Mouse (Mus musculus) embryonic facial prominence, embryonic 13.5 days (tissue): ENCODE measurements around the gene Arid1a. TPM values are rescaled to one million over a fixed set of nuclear protein-coding genes. Genes with fewer than 3 reads are reported as not detected.
A peak's percentile ranks its signal among the peaks of the same experiment; 100 is the strongest.

Source experiments
- ATAC-seq: fragments of 200-750 bp; cut with Nextera tagmentation; 2 replicates; pipeline ENCODE4 v1.8.0; 2017; ENCODE audit warnings: low read depth; ENCODE audit not compliant: insufficient number of reproducible peaks, insufficient read depth, low FRiP score, low TSS enrichment
- H3K27ac ChIP-seq: fragments of 300-500 bp; sonication (generic); 2 replicates; pipeline ENCODE4 v1.5.1; 2015; ENCODE audit warnings: moderate library complexity, mild to moderate bottlenecking, inconsistent platforms
- H3K27me3 ChIP-seq: fragments of 300-500 bp; sonication (generic); 2 replicates; pipeline ENCODE4 v1.6.1; 2015; ENCODE audit warnings: mild to moderate bottlenecking, inconsistent platforms
- H3K36me3 ChIP-seq: fragments of 300-500 bp; sonication (generic); 2 replicates; pipeline ENCODE4 v1.6.1; 2015; ENCODE audit warnings: mild to moderate bottlenecking, inconsistent platforms
- H3K4me1 ChIP-seq: fragments of 300-500 bp; sonication (generic); 2 replicates; pipeline ENCODE4 v1.6.1; 2015; ENCODE audit warnings: inconsistent platforms
- H3K4me2 ChIP-seq: fragments of 300-500 bp; sonication (generic); 2 replicates; pipeline ENCODE4 v1.6.1; 2015; ENCODE audit warnings: moderate library complexity, mild to moderate bottlenecking, inconsistent platforms
- H3K4me3 ChIP-seq: fragments of 300-500 bp; sonication (generic); 2 replicates; pipeline ENCODE4 v1.5.1; 2015; ENCODE audit warnings: mild to moderate bottlenecking, inconsistent platforms
- H3K9ac ChIP-seq: fragments of 300-500 bp; sonication (generic); 2 replicates; pipeline ENCODE4 v1.6.1; 2015; ENCODE audit warnings: mild to moderate bottlenecking, inconsistent platforms
- H3K9me3 ChIP-seq: fragments of 300-500 bp; sonication (generic); 2 replicates; pipeline ENCODE4 v1.6.1; 2016; ENCODE audit warnings: inconsistent platforms
- WGBS: fragments of 180-500 bp; shearing (Covaris S2); methylation state at CpG from one replicate; pipeline ENCODE4 v1.1.7; 2015; ENCODE audit warnings: mixed read lengths; 5-methylcytosine and 5-hydroxymethylcytosine counted together
- microRNA-seq: library from miRNA; unstranded; fragments of <30 nt; microRNA quantifications from one replicate; pipeline ENCODE4, GENCODE M21; 2016
- polyA plus RNA-seq: library from polyadenylated mRNA; unstranded; fragments of >200 nt; fragmentation: Nextera tagmentation; extraction: Ambion mirVana; gene quantifications from 2 replicates; pipeline ENCODE4 v1.2.1, GENCODE M21; 2015

Arid1a gene
- polyA plus RNA-seq, 1 experiment from 2014 or later = 36.0 TPM

DNA sequence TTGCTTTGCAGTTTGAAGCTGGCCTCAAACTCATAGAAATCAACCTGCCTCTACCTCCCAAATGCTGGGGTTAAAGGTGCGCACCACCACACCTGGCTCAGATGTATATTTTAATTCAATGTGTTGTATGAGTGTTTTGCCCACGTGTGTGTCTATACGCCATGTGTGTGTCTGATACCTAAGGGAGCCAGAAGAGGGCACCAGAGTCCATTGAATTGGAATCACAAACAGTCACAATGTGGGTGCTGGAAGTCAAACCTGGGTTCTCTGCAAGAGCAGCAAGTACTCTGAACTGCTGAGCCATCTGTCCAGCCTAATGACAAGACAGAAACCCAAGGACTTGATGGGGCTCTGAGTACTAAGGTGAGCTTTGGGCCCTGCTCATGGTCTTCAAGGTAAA, 111.4 kb downstream of the Arid1a start:
- H3K9ac ChIP-seq = no peak overlapping the region
- peaks cover 17% of the 10 kb centered on the region for H3K9me3 ChIP-seq
- no peak overlapping the region for H3K4me2 ChIP-seq
- H3K27me3 ChIP-seq = no peaks in the 10 kb centered on the region
- no peak overlapping the region for H3K27ac ChIP-seq
- H3K4me3 ChIP-seq = no peak overlapping the region
- WGBS = 84% methylated on average over 3 of the region's 3 CpGs
- no peaks in the 10 kb centered on the region for H3K4me1 ChIP-seq
- ATAC-seq = no peak
- H3K36me3 ChIP-seq = no peaks in the 10 kb centered on the region

DNA sequence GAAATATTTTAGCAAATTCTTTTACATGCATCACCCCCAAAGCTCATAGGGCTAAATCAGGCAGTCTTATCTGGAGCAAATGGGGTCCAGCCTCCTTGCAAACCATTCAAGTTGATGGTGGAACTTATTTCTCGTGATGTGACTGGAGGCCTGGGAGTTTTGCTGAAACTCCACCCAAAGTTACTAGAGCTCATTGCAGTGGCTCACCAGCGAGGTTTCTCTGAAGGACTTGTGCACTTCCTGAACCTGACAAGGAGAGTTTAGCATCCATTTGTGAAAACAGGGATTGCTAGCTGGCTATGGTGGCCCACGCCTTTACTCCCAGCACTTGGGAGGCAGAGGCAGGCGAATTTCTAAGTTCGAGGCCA, 122.5 kb downstream of the Arid1a start:
- no peak for ATAC-seq
- no peak overlapping the region for H3K27ac ChIP-seq
- WGBS = 77% methylated on average over 5 of the region's 5 CpGs

DNA sequence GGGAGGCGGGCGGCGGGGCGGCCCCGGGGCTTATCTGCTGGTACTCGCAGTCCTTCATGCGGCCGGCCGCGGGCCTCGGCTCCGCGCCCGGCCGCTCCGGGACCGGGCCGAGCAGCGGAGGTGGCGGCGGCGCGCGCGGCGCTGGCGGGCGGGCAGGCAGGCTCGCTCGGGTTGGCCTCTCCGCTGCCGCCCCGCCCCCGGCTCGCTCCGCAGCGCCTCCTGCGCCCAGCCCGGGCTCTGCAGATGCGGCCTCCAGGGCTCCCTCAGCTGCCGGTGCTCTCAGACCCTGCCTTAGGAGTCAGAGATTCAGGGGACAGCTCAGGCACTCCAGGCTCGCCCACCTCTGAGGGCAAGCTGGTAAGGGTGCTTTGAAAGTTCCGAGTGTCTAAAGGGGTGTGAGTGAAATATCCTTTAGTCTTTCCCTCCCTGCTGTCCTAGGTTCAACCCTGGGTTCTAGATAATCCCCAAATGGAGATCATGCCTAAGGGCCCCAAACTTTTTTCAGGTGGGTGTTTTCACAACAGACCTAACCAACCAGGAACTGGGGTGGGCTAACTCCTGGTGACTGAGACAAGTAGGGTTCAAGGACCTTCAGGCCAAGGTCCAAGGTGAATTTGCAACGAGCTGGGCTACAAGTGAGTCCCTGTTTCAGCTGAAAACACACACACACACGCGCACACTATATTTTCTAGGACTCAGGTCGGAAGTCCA, 123.1 kb downstream of the Arid1a start:
- peak overlapping the region; percentile 89 for H3K4me2 ChIP-seq
- peak overlapping the region; percentile 91 for H3K9ac ChIP-seq
- H3K4me1 ChIP-seq = peaks cover 30% of the 10 kb centered on the region
- WGBS = 13% methylated on average over 25 of the region's 47 CpGs
- H3K36me3 ChIP-seq = no peaks in the 10 kb centered on the region
- no peaks in the 10 kb centered on the region for H3K27me3 ChIP-seq
- ATAC-seq = peak; percentile 57; the same call in 1 of the 2 replicates
- peak overlapping the region; percentile 69 for H3K27ac ChIP-seq
- H3K4me3 ChIP-seq = peak overlapping the region; percentile 82
- H3K9me3 ChIP-seq = no peaks in the 10 kb centered on the region

More for the DNA sequence above, 122.5 kb downstream of the Arid1a start:
- Histone ChIP-seq H3K4me3 (no peak overlapping the region), H3K9ac (no peak overlapping the region; the same call in 1 of the 2 replicates), H3K9me3 (no peaks in the 10 kb centered on the region), H3K4me2 (no peak overlapping the region), H3K27me3 (no peaks in the 10 kb centered on the region), H3K4me1 (peaks cover 30% of the 10 kb centered on the region), H3K36me3 (no peaks in the 10 kb centered on the region)

DNA sequence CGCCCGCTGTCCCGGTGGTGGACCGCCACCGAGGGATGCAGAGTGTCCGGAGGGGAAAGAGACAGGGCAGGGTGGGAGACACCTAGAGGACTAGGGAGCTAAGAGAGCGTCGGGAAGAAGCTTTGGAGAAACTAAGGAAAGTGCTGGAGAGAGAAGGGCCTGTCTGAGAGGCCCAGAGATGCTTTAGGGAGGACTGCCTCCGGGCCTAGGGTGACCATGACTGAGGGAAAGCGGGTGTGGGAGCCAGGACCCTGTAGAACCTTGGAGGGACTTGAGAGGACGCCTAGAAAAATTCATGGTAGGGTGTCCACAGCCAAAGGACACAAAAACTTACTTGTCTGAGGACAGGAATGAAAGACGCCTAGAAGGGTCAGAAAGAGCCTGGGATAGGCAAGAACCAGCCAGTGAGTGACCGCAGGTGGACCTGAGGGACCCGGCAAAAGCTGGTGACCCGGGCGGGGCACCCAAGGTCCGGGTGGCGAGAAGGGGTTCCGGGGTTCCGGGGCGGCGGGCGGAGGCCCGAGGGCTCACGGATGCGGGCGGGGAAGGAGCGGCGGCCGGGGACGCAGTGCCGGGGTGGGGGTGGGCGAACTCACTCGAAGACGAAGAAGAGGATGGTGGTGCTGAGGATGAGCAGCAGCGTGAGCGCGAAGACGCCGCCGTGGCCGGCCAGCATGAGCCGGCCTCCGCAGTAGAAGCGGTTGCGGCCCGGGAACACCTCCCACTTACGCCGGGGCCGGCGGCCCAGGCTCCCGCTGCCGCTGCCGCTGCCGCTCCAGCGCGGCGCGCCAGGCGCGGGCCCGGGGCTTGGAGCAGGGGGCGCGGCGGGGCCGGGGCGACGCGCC, 123.9 kb downstream of the Arid1a start:
- no peak for ATAC-seq
- no peaks in the 10 kb centered on the region for H3K27me3 ChIP-seq
- H3K4me2 ChIP-seq = peak overlapping the region; percentile 89
- WGBS = 1% methylated on average over 53 of the region's 69 CpGs
- no peaks in the 10 kb centered on the region for H3K9me3 ChIP-seq
- peak overlapping the region; percentile 69 for H3K27ac ChIP-seq
- peak overlapping the region; percentile 91 for H3K9ac ChIP-seq
- H3K4me1 ChIP-seq = peaks cover 30% of the 10 kb centered on the region
- H3K36me3 ChIP-seq = no peaks in the 10 kb centered on the region
- H3K4me3 ChIP-seq = peak overlapping the region; percentile 82

DNA sequence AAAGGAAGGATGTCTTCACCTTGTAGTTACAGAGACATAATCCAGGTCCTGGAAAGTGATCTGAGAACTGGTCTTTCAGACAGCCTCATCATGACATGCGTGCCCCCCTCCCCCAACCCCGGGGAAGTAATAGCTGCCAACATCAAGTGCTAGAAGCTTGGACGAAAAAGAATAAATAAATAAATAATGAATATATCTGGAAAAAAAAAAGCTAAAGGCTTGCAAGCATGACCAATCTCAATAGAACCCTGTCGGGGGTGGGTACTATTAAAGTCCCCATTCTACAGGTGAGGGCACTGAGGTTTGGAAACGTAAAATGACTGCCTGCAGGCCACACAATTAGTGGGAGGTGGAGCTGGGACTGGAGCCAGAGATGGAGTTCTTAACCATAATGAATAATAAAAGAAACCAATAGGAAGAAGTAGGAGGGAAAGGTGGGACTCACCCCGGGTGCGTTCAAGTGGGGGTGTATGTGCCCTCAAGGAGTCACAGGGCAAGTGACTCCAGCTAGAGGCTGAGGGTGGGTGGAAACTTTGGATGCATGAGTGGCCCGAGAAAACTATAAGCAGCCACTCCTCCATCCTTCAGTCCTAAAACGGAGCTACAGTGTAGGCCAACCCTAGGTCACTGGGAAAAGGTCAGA, 124.7 kb downstream of the Arid1a start:
- no peaks in the 10 kb centered on the region for H3K9me3 ChIP-seq
- peak overlapping the region; percentile 91 for H3K9ac ChIP-seq
- no peak for ATAC-seq
- 38% methylated on average over 9 of the region's 9 CpGs for WGBS
- no peak overlapping the region for H3K27ac ChIP-seq
- H3K4me2 ChIP-seq = peak overlapping the region; percentile 89
- peak overlapping the region; percentile 82 for H3K4me3 ChIP-seq
- peaks cover 3% of the 10 kb centered on the region for H3K36me3 ChIP-seq
- peaks cover 30% of the 10 kb centered on the region for H3K4me1 ChIP-seq
- H3K27me3 ChIP-seq = no peaks in the 10 kb centered on the region

DNA sequence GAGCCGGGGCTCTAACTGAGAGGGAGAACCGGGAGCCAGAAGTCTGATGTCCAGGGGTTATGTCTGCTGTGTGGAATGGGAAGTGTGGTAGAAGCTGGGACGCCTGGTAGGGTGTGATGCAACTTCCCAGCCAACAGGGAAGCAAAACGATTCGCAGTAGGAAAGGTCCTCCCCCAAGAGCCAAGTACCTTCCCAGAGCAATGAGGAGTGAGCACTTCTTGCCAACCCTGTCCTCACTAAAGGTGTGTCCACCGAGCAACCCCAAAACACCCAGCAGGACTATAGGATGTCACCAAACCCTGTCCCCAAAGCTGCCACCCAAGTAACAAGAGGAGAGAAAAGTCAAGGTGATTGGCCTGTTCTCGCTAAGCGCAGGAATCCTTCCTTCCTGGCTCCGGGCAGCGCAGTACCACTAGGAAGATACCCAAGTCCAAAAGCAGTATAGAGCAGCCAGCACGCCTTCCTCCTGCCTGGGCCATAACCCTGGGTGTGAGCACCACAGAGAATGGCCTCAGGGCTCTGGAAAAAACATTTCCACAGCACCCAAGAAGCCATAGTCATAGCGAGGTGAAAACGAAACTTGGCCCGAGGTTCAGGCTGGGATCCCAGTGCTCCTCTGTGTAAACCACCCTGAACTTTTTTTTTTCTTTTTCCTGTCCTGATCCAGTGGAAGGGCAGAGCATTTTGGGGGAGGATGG, 125.3 kb downstream of the Arid1a start:
- Histone ChIP-seq H3K9ac (no peak overlapping the region), H3K4me2 (peak overlapping the region; percentile 89), H3K27me3 (no peaks in the 10 kb centered on the region), H3K9me3 (no peaks in the 10 kb centered on the region), H3K36me3 (peaks cover 8% of the 10 kb centered on the region), H3K27ac (no peak overlapping the region), H3K4me3 (peak overlapping the region; percentile 82; the same call in 1 of the 2 replicates), H3K4me1 (peaks cover 30% of the 10 kb centered on the region)
- ATAC-seq = no peak
- WGBS = 81% methylated on average over 14 of the region's 14 CpGs

DNA sequence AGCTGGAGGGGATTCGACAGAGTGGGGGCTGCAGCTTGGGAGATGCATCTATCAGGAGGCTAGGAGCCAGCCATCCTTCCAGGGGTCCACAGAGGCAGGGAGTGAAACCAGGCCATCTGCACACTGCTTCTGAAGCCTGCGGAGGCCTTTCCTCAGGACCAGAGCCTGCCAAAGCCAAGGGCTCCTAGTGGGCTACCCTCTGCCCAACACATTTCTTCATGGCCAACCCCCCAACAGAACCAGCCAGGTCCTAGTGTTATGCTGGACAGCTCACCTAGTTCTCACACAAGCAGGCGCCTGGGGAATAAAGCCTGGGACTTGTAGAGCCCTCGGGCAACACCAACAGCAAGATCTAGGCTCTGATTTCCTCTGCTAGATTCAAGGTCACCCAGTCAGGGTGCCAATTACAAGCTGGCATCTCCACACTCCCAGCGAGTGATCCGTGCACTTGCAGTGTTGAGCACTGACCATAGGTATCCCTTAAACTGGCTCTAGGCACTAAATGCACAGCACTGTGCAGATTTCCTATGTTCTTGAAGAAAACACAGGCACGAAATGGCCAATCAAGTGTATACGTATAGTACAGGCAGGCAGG, 126.1 kb downstream of the Arid1a start:
- H3K4me3 ChIP-seq = no peak overlapping the region
- peaks cover 16% of the 10 kb centered on the region for H3K36me3 ChIP-seq
- no peaks in the 10 kb centered on the region for H3K9me3 ChIP-seq
- no peak overlapping the region for H3K4me2 ChIP-seq
- H3K4me1 ChIP-seq = peaks cover 30% of the 10 kb centered on the region
- H3K27me3 ChIP-seq = no peaks in the 10 kb centered on the region
- WGBS = 86% methylated on average over 8 of the region's 8 CpGs
- no peak for ATAC-seq
- no peak overlapping the region for H3K9ac ChIP-seq
- no peak overlapping the region for H3K27ac ChIP-seq

DNA sequence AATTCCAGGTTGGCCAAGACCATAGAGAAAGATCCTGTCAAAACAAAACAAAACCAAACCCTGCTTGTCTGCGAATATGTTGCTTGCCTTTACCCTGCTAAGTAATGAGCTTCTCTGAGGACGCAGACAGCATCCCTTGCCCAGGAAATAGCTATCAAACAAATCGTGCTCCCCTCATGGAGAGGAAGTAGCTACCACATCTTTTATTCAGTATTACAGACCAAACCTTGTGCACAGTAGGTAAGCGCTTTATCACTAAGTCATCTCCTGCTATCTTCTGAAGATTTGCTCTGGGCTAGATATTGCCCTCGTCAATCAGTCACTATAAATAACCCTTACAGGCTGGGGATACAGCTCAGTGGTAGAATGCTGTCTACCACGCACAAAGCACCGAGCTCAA, 127.4 kb downstream of the Arid1a start:
- no peak for ATAC-seq
- Histone ChIP-seq H3K9ac (no peak overlapping the region), H3K4me3 (no peak overlapping the region), H3K27ac (no peak overlapping the region), H3K4me1 (peaks cover 30% of the 10 kb centered on the region), H3K36me3 (peaks cover 28% of the 10 kb centered on the region), H3K9me3 (no peaks in the 10 kb centered on the region), H3K27me3 (no peaks in the 10 kb centered on the region), H3K4me2 (no peak overlapping the region)
- WGBS = 85% methylated on average over 7 of the region's 7 CpGs

Small RNA genes within 50 kb of the gene (microRNA-seq; reads per million reads assigned to microRNA genes)
- gene Mir7227 = not detected

Other genes starting within 250 kb of the Arid1a start
- gene Kdf1, start 237.8 kb downstream of the Arid1a start, polyA plus RNA-seq = 19.9 TPM in 2 replicates
- gene Nudc, start 210.8 kb downstream of the Arid1a start, polyA plus RNA-seq = 331 and 335 TPM in 2 replicates
- not detected in 2 replicates for gene Nr0b2, start 203.4 kb downstream of the Arid1a start, polyA plus RNA-seq
- 9.5 and 9.9 TPM in 2 replicates for gene Gpatch3, start 182.0 kb downstream of the Arid1a start, polyA plus RNA-seq
- 16.4 and 21.2 TPM in 2 replicates for gene Gpn2, start 172.4 kb downstream of the Arid1a start, polyA plus RNA-seq
- 130 and 142 TPM in 2 replicates for gene Sfn, start 154.6 kb downstream of the Arid1a start, polyA plus RNA-seq
- gene Zdhhc18, start 106.6 kb downstream of the Arid1a start, polyA plus RNA-seq = 3.9 and 4.2 TPM in 2 replicates
- 17.1 and 17.4 TPM in 2 replicates for gene Pigv, start 84.1 kb downstream of the Arid1a start, polyA plus RNA-seq
- gene Rps6ka1, start 131.0 kb upstream of the Arid1a start, polyA plus RNA-seq = 40.7 and 41.5 TPM in 2 replicates
- 2,594 and 2,669 TPM in 2 replicates for gene Hmgn2, start 211.9 kb upstream of the Arid1a start, polyA plus RNA-seq
- 45.1 and 49.9 TPM in 2 replicates for gene Dhdds, start 244.1 kb upstream of the Arid1a start, polyA plus RNA-seq